Mouse (Mus musculus) midbrain, postnatal 0 days (tissue): ENCODE results near the gene Creld1. TPM values are rescaled to one million over a fixed set of nuclear protein-coding genes. Genes with fewer than 3 reads are reported as not detected.
A peak's percentile ranks its signal among the peaks of the same experiment; 100 is the strongest.

Experiments
- ATAC-seq: fragments of 200-750 bp; cut with Nextera tagmentation; 2 replicates; pipeline ENCODE4 v1.8.0; 2017; ENCODE audit warnings: moderate number of reproducible peaks, mild to moderate bottlenecking, moderate TSS enrichment, moderate library complexity; ENCODE audit not compliant: low FRiP score
- DNase-seq: peaks from one replicate; pipeline ENCODE4 v3.0.0-alpha.2; 2015; ENCODE audit warnings: low spot score
- H3K27ac ChIP-seq: fragments of 300-500 bp; sonication (generic); 2 replicates; pipeline ENCODE4 v1.5.1; 2014; ENCODE audit warnings: low read depth, mild to moderate bottlenecking, low read length, mixed read lengths
- H3K27me3 ChIP-seq: fragments of 300-500 bp; sonication (generic); 2 replicates; pipeline ENCODE4 v1.6.1; 2014; ENCODE audit warnings: low read length, control low read depth, mixed read lengths; ENCODE audit not compliant: insufficient read depth
- H3K36me3 ChIP-seq: fragments of 300-500 bp; sonication (generic); 2 replicates; pipeline ENCODE4 v1.6.1; 2014; ENCODE audit warnings: low read length, control low read depth, mixed read lengths; ENCODE audit not compliant: insufficient read depth
- H3K4me1 ChIP-seq: fragments of 300-500 bp; sonication (generic); 2 replicates; pipeline ENCODE4 v1.6.1; 2014; ENCODE audit warnings: mild to moderate bottlenecking, control low read depth, antibody characterized with exemption, low read length, mixed read lengths; ENCODE audit not compliant: insufficient read depth
- H3K4me2 ChIP-seq: fragments of 300-500 bp; sonication (generic); 2 replicates; pipeline ENCODE4 v1.6.1; 2014; ENCODE audit warnings: low read depth, mild to moderate bottlenecking, low read length, mixed read lengths; ENCODE audit not compliant: poor library complexity, severe bottlenecking
- H3K4me3 ChIP-seq: fragments of 300-500 bp; sonication (generic); 2 replicates; pipeline ENCODE4 v1.5.1; 2014; ENCODE audit warnings: low read depth, mild to moderate bottlenecking, low read length, moderate library complexity
- H3K9ac ChIP-seq: fragments of 300-500 bp; sonication (generic); replicated peaks from 2 replicates; pipeline ENCODE4 v1.6.1; 2014; ENCODE audit warnings: mild to moderate bottlenecking, low read length, moderate library complexity, mixed read lengths; ENCODE audit not compliant: poor library complexity, severe bottlenecking
- H3K9me3 ChIP-seq: fragments of 300-500 bp; sonication (generic); 2 replicates; pipeline ENCODE4 v1.6.1; 2016; ENCODE audit warnings: low read length, control low read depth
- CTCF ChIP-seq: IDR thresholded peaks from 2 replicates; pipeline ENCODE4 v1.5.1; 2016; ENCODE audit warnings: antibody characterized with exemption, mild to moderate bottlenecking
- WGBS: fragments of 180-500 bp; shearing (Covaris S2); extraction: QIAGEN DNeasy Blood & Tissue Kit; methylation state at CpG from one replicate; pipeline ENCODE4 v1.1.7; 2014; 5-methylcytosine and 5-hydroxymethylcytosine counted together
- polyA plus RNA-seq: library from polyadenylated mRNA; unstranded; fragments of >200 nt; fragmentation: Nextera tagmentation; extraction: Ambion mirVana; gene quantifications from 2 replicates; pipeline ENCODE4 v1.2.1, GENCODE M21; 2015
- total RNA-seq: library from RNA; depleted of rRNA; stranded (reverse); fragments of >200 nt; gene quantifications from 2 replicates; pipeline ENCODE4 v1.2.3, GENCODE M21; 2014

Creld1 gene
- total and polyA plus RNA-seq, 2 experiments from 2014 or later = 43.0 to 56.6 TPM

GRCm38 (mm10) chr6:113438721-113439430 is 44.2 kb upstream of the Creld1 start:
- H3K9ac ChIP-seq = no peak overlapping the region
- ATAC-seq = no peak
- H3K27me3 ChIP-seq = 0 out of 2 replicates have a peak, but pooled peaks cover 3% of the 10 kb centered on the region
- H3K4me1 ChIP-seq = peaks cover 6% of the 10 kb centered on the region; the same call in 1 of the 2 replicates
- H3K36me3 ChIP-seq = no peaks in the 10 kb centered on the region
- no peak for DNase-seq
- no peak overlapping the region for H3K4me2 ChIP-seq
- H3K27ac ChIP-seq = no peak overlapping the region
- 60% methylated on average over 12 of the region's 12 CpGs for WGBS
- H3K4me3 ChIP-seq = no peak overlapping the region
- H3K9me3 ChIP-seq = no peaks in the 10 kb centered on the region
- no peak for TF ChIP-seq CTCF

GRCm38 (mm10) chr6:113440686-113441085 is 42.4 kb upstream of the Creld1 start:
- H3K9ac ChIP-seq = no peak overlapping the region
- H3K4me3 ChIP-seq = no peak overlapping the region
- no peak for ATAC-seq
- no peaks in the 10 kb centered on the region for H3K9me3 ChIP-seq
- 0 out of 2 replicates have a peak, but pooled peaks cover 3% of the 10 kb centered on the region for H3K27me3 ChIP-seq
- H3K4me2 ChIP-seq = no peak overlapping the region
- no peak for DNase-seq
- no peak overlapping the region for H3K27ac ChIP-seq
- WGBS = 91% methylated on average over 3 of the region's 3 CpGs
- H3K4me1 ChIP-seq = peaks cover 6% of the 10 kb centered on the region; the same call in 1 of the 2 replicates
- no peaks in the 10 kb centered on the region for H3K36me3 ChIP-seq
- no peak for TF ChIP-seq CTCF

GRCm38 (mm10) chr6:113441147-113441680 is 41.9 kb upstream of the Creld1 start:
- TF ChIP-seq CTCF = peak; percentile 83
- Histone ChIP-seq H3K27ac (no peak overlapping the region), H3K9me3 (no peaks in the 10 kb centered on the region), H3K4me1 (peaks cover 6% of the 10 kb centered on the region; the same call in 1 of the 2 replicates), H3K27me3 (no peaks in the 10 kb centered on the region), H3K4me2 (no peak overlapping the region), H3K36me3 (no peaks in the 10 kb centered on the region), H3K9ac (no peak overlapping the region), H3K4me3 (no peak overlapping the region)
- ATAC-seq (no peak), DNase-seq (peak; percentile 88)
- WGBS = 53% methylated on average over 7 of the region's 7 CpGs

GRCm38 (mm10) chr6:113442087-113442441 is 41.0 kb upstream of the Creld1 start:
- Histone ChIP-seq H3K9me3 (no peaks in the 10 kb centered on the region), H3K27ac (peak overlapping the region; percentile 77), H3K36me3 (peaks cover under 1% of the 10 kb centered on the region), H3K9ac (peak overlapping the region; percentile 95), H3K4me2 (peak overlapping the region; percentile 92), H3K27me3 (no peaks in the 10 kb centered on the region), H3K4me3 (peak overlapping the region; percentile 94), H3K4me1 (peaks cover 6% of the 10 kb centered on the region; the same call in 1 of the 2 replicates)
- DNase-seq = no peak
- no peak for TF ChIP-seq CTCF
- ATAC-seq = peak; percentile 24; the same call in 1 of the 2 replicates
- WGBS = 39% methylated on average over 9 of the region's 9 CpGs

- ATAC-seq (peak; percentile 95), DNase-seq (peak; percentile 97)
- H3K9me3 ChIP-seq = no peaks in the 10 kb centered on the region
- H3K4me1 ChIP-seq = peaks cover 6% of the 10 kb centered on the region; the same call in 1 of the 2 replicates
- 1% methylated on average over 35 of the region's 45 CpGs for WGBS
- H3K27ac ChIP-seq = peak within 1 kb of the TSS; percentile 77
- TF ChIP-seq CTCF = 0 out of 2 replicates have a peak, but pooled peaks have one; percentile 1
- H3K4me2 ChIP-seq = peak within 1 kb of the TSS; percentile 92
- no peaks in the 10 kb centered on the region for H3K27me3 ChIP-seq
- peak within 1 kb of the TSS; percentile 95 for H3K9ac ChIP-seq
- H3K4me3 ChIP-seq = peak within 1 kb of the TSS; percentile 94
- peaks cover 5% of the 10 kb centered on the region for H3K36me3 ChIP-seq
Measured at GRCm38 (mm10) chr6:113442442-113443090, 40.5 kb upstream of the Creld1 start, which contains the start of gene Jagn1. Gene Jagn1 (plus strand): TSS chr6:113442569.

GRCm38 (mm10) chr6:113443091-113443490 is 40.0 kb upstream of the Creld1 start:
- peak overlapping the region; percentile 92 for H3K4me2 ChIP-seq
- TF ChIP-seq CTCF = peak; percentile 53
- DNase-seq (peak; percentile 7), ATAC-seq (no peak)
- peaks cover 10% of the 10 kb centered on the region for H3K36me3 ChIP-seq
- 50% methylated on average over 12 of the region's 12 CpGs for WGBS
- H3K27me3 ChIP-seq = no peaks in the 10 kb centered on the region
- H3K9ac ChIP-seq = peak overlapping the region; percentile 95
- peaks cover 6% of the 10 kb centered on the region; the same call in 1 of the 2 replicates for H3K4me1 ChIP-seq
- H3K4me3 ChIP-seq = peak overlapping the region; percentile 94
- H3K27ac ChIP-seq = peak overlapping the region; percentile 77
- no peaks in the 10 kb centered on the region for H3K9me3 ChIP-seq
